In genomic region chr8:82402686-82403330, GRCm38 (mm10) we compare ENCODE assay signal across 8 mouse cellular contexts. TPM values are rescaled to one million over a fixed set of nuclear protein-coding genes. Genes with fewer than 3 reads are reported as not detected.
DNase-seq lines count a peak whose midpoint lies in the region; ATAC-seq and TF ChIP-seq lines count a peak whose summit lies in the region.

TSS of gene Il15 (minus strand) at chr8:82403222.

- peak within 1 kb of the TSS; percentile 50 for H3K4me3 ChIP-seq in embryonic facial prominence, embryonic 15.5 days (replicated peaks)
- peak within 1 kb of the TSS; percentile 70 for H3K4me3 ChIP-seq in heart, embryonic 15.5 days
- H3K4me3 ChIP-seq in kidney, postnatal 0 days (replicated peaks; ENCODE audit: low read depth, low read length) = peak within 1 kb of the TSS; percentile 60

- no peak within 1 kb of the TSS for H3K27ac ChIP-seq in embryonic facial prominence, embryonic 15.5 days (replicated peaks)
- H3K27ac ChIP-seq in heart, embryonic 15.5 days = peak within 1 kb of the TSS; percentile 88
- peak within 1 kb of the TSS; percentile 86 for H3K27ac ChIP-seq in kidney, postnatal 0 days

- peaks cover 14% of the 10 kb centered on the region for H3K4me1 ChIP-seq in embryonic facial prominence, embryonic 15.5 days
- peaks cover 11% of the 10 kb centered on the region for H3K4me1 ChIP-seq in heart, embryonic 15.5 days (replicated peaks)
- H3K4me1 ChIP-seq in kidney, postnatal 0 days (replicated peaks; ENCODE audit: insufficient read depth, low read length) = peaks cover 4% of the 10 kb centered on the region; the same call in 1 of the 2 replicates

- H3K27me3 ChIP-seq in embryonic facial prominence, embryonic 15.5 days = no peaks in the 10 kb centered on the region
- no peaks in the 10 kb centered on the region for H3K27me3 ChIP-seq in heart, embryonic 15.5 days
- no peaks in the 10 kb centered on the region for H3K27me3 ChIP-seq in kidney, postnatal 0 days (ENCODE audit: insufficient read depth, low read length)

- no peak for ATAC-seq in embryonic facial prominence, embryonic 15.5 days (ENCODE audit: insufficient number of reproducible peaks, low FRiP score, low TSS enrichment, low read depth)
- peak; percentile 79 for ATAC-seq in heart, embryonic 15.5 days (replicated peaks; ENCODE audit: insufficient number of reproducible peaks, insufficient read depth, low FRiP score, low read depth)
- peak; percentile 78 for ATAC-seq in kidney, postnatal 0 days (replicated peaks; ENCODE audit: low FRiP score, low read depth)

- DNase-seq in CD4-positive, CD25-positive, alpha-beta regulatory T cell, adult 2 months (ENCODE audit: low read depth, low spot score) = peak; percentile 53
- DNase-seq in adrenal gland, adult (ENCODE audit: inconsistent age in 2 of 2, low spot score in 1 of 2) = peak; percentile 81 to 94
- DNase-seq in kidney, postnatal 0 days (ENCODE audit: low spot score) = peak; percentile 81
- DNase-seq in lung, postnatal 14 days = peak; percentile 73
- DNase-seq in ovary, postnatal 14 days (ENCODE audit: low spot score) = peak; percentile 55
- DNase-seq in yolk sac, embryonic 10.5 days (ENCODE audit: low spot score) = peak; percentile 75

- no peaks in the 10 kb centered on the region for H3K36me3 ChIP-seq in embryonic facial prominence, embryonic 15.5 days
- no peaks in the 10 kb centered on the region for H3K36me3 ChIP-seq in heart, embryonic 15.5 days
- no peaks in the 10 kb centered on the region for H3K36me3 ChIP-seq in kidney, postnatal 0 days (ENCODE audit: insufficient read depth, low read length)

- peak within 1 kb of the TSS; percentile 18; the same call in 1 of the 2 replicates for H3K9ac ChIP-seq in embryonic facial prominence, embryonic 15.5 days
- H3K9ac ChIP-seq in heart, embryonic 15.5 days = peak within 1 kb of the TSS; percentile 65
- peak within 1 kb of the TSS; percentile 61 for H3K9ac ChIP-seq in kidney, postnatal 0 days (ENCODE audit: low read depth, low read length)

- TF ChIP-seq CTCF in kidney, postnatal 0 days (IDR thresholded peaks at IDR 0.05; ENCODE audit: low read depth) = no peak

- H3K9me3 ChIP-seq in embryonic facial prominence, embryonic 15.5 days (replicated peaks) = no peaks in the 10 kb centered on the region
- H3K9me3 ChIP-seq in heart, embryonic 15.5 days (replicated peaks) = no peaks in the 10 kb centered on the region
- H3K9me3 ChIP-seq in kidney, postnatal 0 days (replicated peaks; ENCODE audit: low read length) = no peaks in the 10 kb centered on the region

- H3K4me2 ChIP-seq in embryonic facial prominence, embryonic 15.5 days (replicated peaks) = peak within 1 kb of the TSS; percentile 72
- peak within 1 kb of the TSS; percentile 89 for H3K4me2 ChIP-seq in heart, embryonic 15.5 days
- peak within 1 kb of the TSS; percentile 84 for H3K4me2 ChIP-seq in kidney, postnatal 0 days (ENCODE audit: low read length)

- WGBS in embryonic facial prominence, embryonic 15.5 days = 11% methylated on average over 13 of the region's 13 CpGs
- WGBS in heart, embryonic 15.5 days = 2% methylated on average over 13 of the region's 13 CpGs
- WGBS in kidney, postnatal 0 days = 4% methylated on average over 13 of the region's 13 CpGs

RNA-seq across cellular contexts. Expression of gene Il15, which starts in this region (rescaled TPM):
- polyA plus RNA-seq in embryonic facial prominence, embryonic 15.5 days (2015; fragmentation: Nextera tagmentation; extraction: Ambion mirVana) = 4.0 and 5.7 TPM in 2 replicates
- 15.1 and 15.6 TPM in 2 replicates for polyA plus RNA-seq in heart, embryonic 15.5 days (2015; fragmentation: Nextera tagmentation; extraction: Ambion mirVana)
- polyA plus RNA-seq in kidney, postnatal 0 days (2015; fragmentation: Nextera tagmentation; extraction: Ambion mirVana) = 9.3 and 10.3 TPM in 2 replicates
